Mouse (Mus musculus): ENCODE results near the gene Sec14l2. TPM values are rescaled to one million over a fixed set of nuclear protein-coding genes. Genes with fewer than 3 reads are reported as not detected.

The Sec14l2 gene
- total RNA-seq (2021) = 10 to 100 TPM; 16.4 to 33.8 TPM
- long read RNA-seq, experiment 1, transcript Sec14l2-201 (12 exons, 2,631 nt) = major isoform, 31 of 42 reads
- long read RNA-seq, experiment 1, partial matches to known transcripts = 3 of 42 reads
- long read RNA-seq, experiment 1, other reads (novel, unspliced or antisense) = 7 of 42 reads
- long read RNA-seq, experiment 2, partial matches to known transcripts = 0 of 4 reads
- long read RNA-seq, experiment 2, other reads (novel, unspliced or antisense) = 3 of 4 reads

GRCm38 (mm10) chr11:4122742-4123579, at the start of gene Sec14l2:
Sec14l2 (minus strand) TSS chr11:4123415.
- no peak for DNase-seq

GRCm38 (mm10) chr11:4166467-4167090, 43.4 kb upstream of the Sec14l2 start:
- DNase-seq = no peak

GRCm38 (mm10) chr11:4164701-4165100, 41.5 kb upstream of the Sec14l2 start:
- no peak for DNase-seq

- DNase-seq = no peak
Measured at GRCm38 (mm10) chr11:4160758-4161480, 37.7 kb upstream of the Sec14l2 start.

GRCm38 (mm10) chr11:4159808-4160708, 36.8 kb upstream of the Sec14l2 start, which contains the start of the genes Ccdc157 and Sf3a1:
Ccdc157 (minus strand) TSS chr11:4160293.
Sf3a1 (plus strand) TSS chr11:4160350.
- peak; percentile 97 for DNase-seq

- DNase-seq = no peak
Measured at GRCm38 (mm10) chr11:4158676-4159075, 35.5 kb upstream of the Sec14l2 start.

- no peak for DNase-seq
Measured at GRCm38 (mm10) chr11:4155641-4156040, 32.4 kb upstream of the Sec14l2 start.

GRCm38 (mm10) chr11:4153694-4154093, 30.5 kb upstream of the Sec14l2 start:
- DNase-seq = no peak

GRCm38 (mm10) chr11:4149886-4150285, 26.7 kb upstream of the Sec14l2 start:
- DNase-seq = no peak

GRCm38 (mm10) chr11:4148536-4149156, 25.4 kb upstream of the Sec14l2 start:
- peak; percentile 32 for DNase-seq

GRCm38 (mm10) chr11:4148120-4148519, 24.9 kb upstream of the Sec14l2 start:
- no peak for DNase-seq

- DNase-seq = no peak
Measured at GRCm38 (mm10) chr11:4147098-4147497, 23.9 kb upstream of the Sec14l2 start.

- DNase-seq = no peak
Measured at GRCm38 (mm10) chr11:4146381-4146780, 23.2 kb upstream of the Sec14l2 start.

GRCm38 (mm10) chr11:4143281-4144062, 20.3 kb upstream of the Sec14l2 start:
- no peak for DNase-seq

GRCm38 (mm10) chr11:4142352-4142751, 19.1 kb upstream of the Sec14l2 start:
- DNase-seq = no peak

- DNase-seq = no peak
Measured at GRCm38 (mm10) chr11:4141505-4141904, 18.3 kb upstream of the Sec14l2 start.

- no peak for DNase-seq
Measured at GRCm38 (mm10) chr11:4138964-4139363, 15.7 kb upstream of the Sec14l2 start.

- peak; percentile 94 for DNase-seq
Measured at GRCm38 (mm10) chr11:4134986-4135935, 12.0 kb upstream of the Sec14l2 start, which contains the start of gene Rnf215. Rnf215 (plus strand) TSS chr11:4135202.

GRCm38 (mm10) chr11:4134400-4134799, 11.2 kb upstream of the Sec14l2 start:
- DNase-seq = no peak

All from adrenal gland, postnatal 10 days (tissue).